11 mouse cellular contexts compared by ENCODE assay signal in genomic region chr19:31046601-31047000, GRCm38 (mm10). TPM values are rescaled to one million over a fixed set of nuclear protein-coding genes. Genes with fewer than 3 reads are reported as not detected.
A peak's percentile ranks its signal among the peaks of the same experiment; 100 is the strongest.
DNase-seq lines count a peak whose midpoint lies in the region; ATAC-seq and TF ChIP-seq lines count a peak whose summit lies in the region.
"Had no signal": no experiment of that assay in that cellular context is flagged by ENCODE, and none has a peak within 500 bp of the region (broad histone marks: within the 10 kb centered on the region; RNA-seq: fewer than 3 reads in every experiment).

No protein-coding gene starts in this region.

- no peaks in the 10 kb centered on the region for H3K27me3 ChIP-seq in CH12.LX (replicated peaks)
- no peaks in the 10 kb centered on the region for H3K27me3 ChIP-seq in intestine, embryonic 15.5 days (replicated peaks)

- peak; percentile 6 for DNase-seq in kidney, adult 18-20 months
- no peak for DNase-seq in kidney, postnatal 14 days
- peak; percentile 3 for DNase-seq in 3134 (ENCODE audit: extremely low read depth, insufficient read length, low spot score)
- DNase-seq in CH12.LX (ENCODE audit: extremely low read depth), result peak; percentile 25
- DNase-seq in c-Kit-positive CD71-positive TER-119-positive erythroid progenitor cells, embryonic 14.5 days (ENCODE audit: low spot score), result peak; percentile 13
- DNase-seq in adrenal gland, postnatal 25 days, result no peak
- DNase-seq: cerebellum, adult 11 months; embryo, embryonic 11 days; gastrocnemius, postnatal 36 days; heart, postnatal 36 days had no signal

- dilution Hi-C loops in CH12.LX (cut with MboI; ENCODE audit: extremely low pct_ligation_motif_present, extremely low pct_unique_long_range_greater_than_20kb, low sequenced_read_pairs), result no loop called here

- no peak for ATAC-seq in intestine, embryonic 15.5 days

- no peak overlapping the region for H3K4me3 ChIP-seq in CH12.LX (replicated peaks in 1 of 3; ENCODE audit: low read depth in 2 of 3, low read length in 2 of 3, poor library complexity in 1 of 3)
- H3K4me3 ChIP-seq in intestine, embryonic 15.5 days (replicated peaks), result no peak overlapping the region

- WGBS in intestine, embryonic 15.5 days, result 95% methylated on average over 4 of the region's 4 CpGs

- in situ Hi-C loops in CH12.LX (cut with MboI; ENCODE audit: low pct_ligation_motif_present, low pct_unique_long_range_greater_than_20kb, low sequenced_read_pairs), result no loop called here

- no peak overlapping the region for H3K9ac ChIP-seq in CH12.LX (ENCODE audit: insufficient read depth, low read depth)
- H3K9ac ChIP-seq in intestine, embryonic 15.5 days, result no peak overlapping the region

- no peak; the same call in 1 of the 2 replicates for TF ChIP-seq RAD21 in CH12.LX (IDR thresholded peaks at IDR 0.05; ENCODE audit: low read depth, low read length)

- no peak overlapping the region for H3K27ac ChIP-seq in CH12.LX (ENCODE audit: insufficient read depth, low read depth)
- no peak overlapping the region for H3K27ac ChIP-seq in intestine, embryonic 15.5 days

- H3K4me1 ChIP-seq in CH12.LX (ENCODE audit: control insufficient read depth in 1 of 2, insufficient read depth in 2 of 2), result no peaks in the 10 kb centered on the region
- no peaks in the 10 kb centered on the region for H3K4me1 ChIP-seq in intestine, embryonic 15.5 days (replicated peaks)

- TF ChIP-seq POLR2A in CH12.LX (IDR thresholded peaks at IDR 0.05; ENCODE audit: low read depth, low read length), result no peak

- TF ChIP-seq EP300 in CH12.LX (IDR thresholded peaks at IDR 0.05; ENCODE audit: low read length), result no peak

- peak; percentile 21 to 40; a peak in 3 of 4 replicates for TF ChIP-seq CTCF in CH12.LX (conservative IDR thresholded peaks at IDR 0.05 in 1 of 2, IDR thresholded peaks at IDR 0.05 in 1 of 2; ENCODE audit: low read depth in 2 of 2, low read length in 2 of 2)

- H3K36me3 ChIP-seq in CH12.LX (replicated peaks in 1 of 2; ENCODE audit: control insufficient read depth in 1 of 2, insufficient read depth in 1 of 2, low read length in 1 of 2), result no peaks in the 10 kb centered on the region
- H3K36me3 ChIP-seq in intestine, embryonic 15.5 days, result no peaks in the 10 kb centered on the region

- H3K4me2 ChIP-seq in CH12.LX (ENCODE audit: insufficient read depth, low read depth, poor library complexity, severe bottlenecking), result no peak overlapping the region
- H3K4me2 ChIP-seq in intestine, embryonic 15.5 days (replicated peaks), result no peak overlapping the region

- H3K9me3 ChIP-seq in CH12.LX (replicated peaks; ENCODE audit: low read length), result no peaks in the 10 kb centered on the region
- no peaks in the 10 kb centered on the region for H3K9me3 ChIP-seq in intestine, embryonic 15.5 days

- no peaks in the 10 kb centered on the region for H3K79me2 ChIP-seq in CH12.LX (replicated peaks; ENCODE audit: control insufficient read depth, extremely low read depth, insufficient read depth, poor library complexity, severe bottlenecking)

TF ChIP-seq in CH12.LX, 34 proteins besides CTCF, POLR2A, EP300 and RAD21:
- TF ChIP-seq ELF1 (IDR thresholded peaks at IDR 0.05; ENCODE audit: low read depth, low read length), result no peak
- no peak for TF ChIP-seq MAZ (IDR thresholded peaks at IDR 0.05; ENCODE audit: low read depth, low read length)
- TF ChIP-seq SMC3 (IDR thresholded peaks at IDR 0.05; ENCODE audit: low read depth, low read length), result peak; percentile 31
- no peak for TF ChIP-seq MEF2A (IDR thresholded peaks at IDR 0.05; ENCODE audit: borderline replicate concordance, low read depth, low read length)
- no peak for TF ChIP-seq USF2 (conservative IDR thresholded peaks at IDR 0.05; ENCODE audit: low read depth, low read length)
TF ChIP-seq in CH12.LX: peak in this region for 1.

RNA-seq across cellular contexts. Expression of gene Cstf2t, which starts 36.0 kb away (rescaled TPM):
- 22.8 and 27.7 TPM in 2 replicates for total RNA-seq in CH12.LX (2012; rRNA removed)
- total RNA-seq in CH12.LX (2014; rRNA removed), result 44.5 and 46.0 TPM in 2 replicates
- polyA plus RNA-seq in CH12.LX (2012; ENCODE audit: insufficient read length, low read depth), result 23.7 and 23.9 TPM in 2 replicates
- 23.6 and 26.1 TPM in 2 replicates for total RNA-seq in adrenal gland, postnatal 25 days (2021)
- polyA plus RNA-seq in intestine, embryonic 15.5 days (2015; fragmentation: Nextera tagmentation; extraction: Ambion mirVana), result 34.2 and 38.5 TPM in 2 replicates

Comparison
In these comparisons a context has a peak if more than half of its experiments do, and no peak if none do; other contexts are left out.
1. DNase-seq: peak in kidney, adult 18-20 months (single experiment), 3134 (single experiment), CH12.LX (single experiment) and c-Kit-positive CD71-positive TER-119-positive erythroid progenitor cells, embryonic 14.5 days (single experiment); none in kidney, postnatal 14 days (single experiment) and adrenal gland, postnatal 25 days (single experiment).